Mouse (Mus musculus): ENCODE measurements around the gene Arpin. TPM values are rescaled to one million over a fixed set of nuclear protein-coding genes. Genes with fewer than 3 reads are reported as not detected.

Gene Arpin
- total RNA-seq, 1 experiment = 3.9 TPM

GRCm38 (mm10) chr7:79928516-79929052 is 6.6 kb downstream of the Arpin start:
- H3K9ac ChIP-seq (ENCODE audit: insufficient read depth, low read depth, low read length, poor library complexity, severe bottlenecking) = no peak overlapping the region
- H3K27ac ChIP-seq (ENCODE audit: insufficient read depth, low read depth, low read length, poor library complexity, severe bottlenecking) = no peak overlapping the region
- H3K36me3 ChIP-seq (ENCODE audit: control insufficient read depth, insufficient read depth, low read length, poor library complexity, severe bottlenecking) = no peaks in the 10 kb centered on the region; the same call in 1 of the 2 replicates
- no peak for TF ChIP-seq HCFC1 (IDR thresholded peaks at IDR 0.05; ENCODE audit: borderline replicate concordance, insufficient read depth, low read length)
- TF ChIP-seq ZNF384 (IDR thresholded peaks at IDR 0.05; ENCODE audit: low read depth, low read length) = no peak
- no peak for TF ChIP-seq MAFK (IDR thresholded peaks at IDR 0.05; ENCODE audit: insufficient read depth, low read depth, low read length)
- no peak for TF ChIP-seq CHD2 (IDR thresholded peaks at IDR 0.05; ENCODE audit: low read depth, low read length)
- no peak for TF ChIP-seq ZC3H11A (IDR thresholded peaks at IDR 0.05; ENCODE audit: borderline replicate concordance, low read depth, low read length)
- no peak overlapping the region for H3K4me3 ChIP-seq (ENCODE audit: insufficient read depth in 1 of 2, low read depth in 1 of 2, low read length in 2 of 2, poor library complexity in 1 of 2, severe bottlenecking in 1 of 2)
- DNase-seq (ENCODE audit: low read depth, low spot score) = no peak
- in situ Hi-C loops (cut with MboI; ENCODE audit: low sequenced_read_pairs in 2 of 2, unreplicated experiment in 2 of 2) = no loop called here
- 0 out of 4 replicates have a peak, but pooled peaks cover 0 to 2% of the 10 kb centered on the region in 2 experiments for H3K4me1 ChIP-seq (ENCODE audit: control insufficient read depth in 2 of 2, insufficient read depth in 2 of 2, low read length in 2 of 2, poor library complexity in 1 of 2)
- no peaks in the 10 kb centered on the region for H3K9me3 ChIP-seq (ENCODE audit: control insufficient read depth, insufficient read depth, low read depth, low read length)

GRCm38 (mm10) chr7:79920344-79920983 is 14.7 kb downstream of the Arpin start, which contains the start of gene Ap3s2:
TSS of gene Ap3s2 (minus strand) at chr7:79920649.
- in situ Hi-C loops (cut with MboI; ENCODE audit: low sequenced_read_pairs in 2 of 2, unreplicated experiment in 2 of 2) = no loop called here

GRCm38 (mm10) chr7:79914556-79914955 is 20.6 kb downstream of the Arpin start:
- no peak for DNase-seq (ENCODE audit: low read depth, low spot score)
- in situ Hi-C loops (cut with MboI; ENCODE audit: low sequenced_read_pairs in 2 of 2, unreplicated experiment in 2 of 2) = no loop called here
- Histone ChIP-seq H3K36me3 (ENCODE audit: control insufficient read depth, insufficient read depth, low read length, poor library complexity, severe bottlenecking) (peaks cover 3% of the 10 kb centered on the region), H3K27ac (ENCODE audit: insufficient read depth, low read depth, low read length, poor library complexity, severe bottlenecking) (no peak overlapping the region), H3K9me3 (ENCODE audit: control insufficient read depth, insufficient read depth, low read depth, low read length) (no peaks in the 10 kb centered on the region), H3K9ac (ENCODE audit: insufficient read depth, low read depth, low read length, poor library complexity, severe bottlenecking) (no peak overlapping the region), H3K4me3 (ENCODE audit: insufficient read depth in 1 of 2, low read depth in 1 of 2, low read length in 2 of 2, poor library complexity in 1 of 2, severe bottlenecking in 1 of 2) (no peak overlapping the region), H3K4me1 (ENCODE audit: control insufficient read depth in 2 of 2, insufficient read depth in 2 of 2, low read length in 2 of 2, poor library complexity in 1 of 2) (no peaks in the 10 kb centered on the region)
- TF ChIP-seq HCFC1 (IDR thresholded peaks at IDR 0.05; ENCODE audit: borderline replicate concordance, insufficient read depth, low read length) = no peak
- TF ChIP-seq ZC3H11A (IDR thresholded peaks at IDR 0.05; ENCODE audit: borderline replicate concordance, low read depth, low read length) = peak; percentile 72
- TF ChIP-seq ZNF384 (IDR thresholded peaks at IDR 0.05; ENCODE audit: low read depth, low read length) = peak; percentile 90

More at GRCm38 (mm10) chr7:79920344-79920983, 14.7 kb downstream of the Arpin start, which contains the start of gene Ap3s2:
- Histone ChIP-seq H3K9ac (ENCODE audit: insufficient read depth, low read depth, low read length, poor library complexity, severe bottlenecking) (peak within 1 kb of the TSS; percentile 86), H3K36me3 (ENCODE audit: control insufficient read depth, insufficient read depth, low read length, poor library complexity, severe bottlenecking) (no peaks in the 10 kb centered on the region; the same call in 1 of the 2 replicates), H3K4me1 (ENCODE audit: control insufficient read depth in 2 of 2, insufficient read depth in 2 of 2, low read length in 2 of 2, poor library complexity in 1 of 2) (0 out of 4 replicates have a peak, but pooled peaks cover 0 to 2% of the 10 kb centered on the region in 2 experiments), H3K4me3 (ENCODE audit: insufficient read depth in 1 of 2, low read depth in 1 of 2, low read length in 2 of 2, poor library complexity in 1 of 2, severe bottlenecking in 1 of 2) (peak within 1 kb of the TSS; percentile 87 to 93), H3K9me3 (ENCODE audit: control insufficient read depth, insufficient read depth, low read depth, low read length) (no peaks in the 10 kb centered on the region), H3K27ac (ENCODE audit: insufficient read depth, low read depth, low read length, poor library complexity, severe bottlenecking) (no peak within 1 kb of the TSS)
- TF ChIP-seq ZNF384 (IDR thresholded peaks at IDR 0.05; ENCODE audit: low read depth, low read length) = no peak
- peak; percentile 87 for TF ChIP-seq HCFC1 (IDR thresholded peaks at IDR 0.05; ENCODE audit: borderline replicate concordance, insufficient read depth, low read length)
- DNase-seq (ENCODE audit: low read depth, low spot score) = peak; percentile 87

GRCm38 (mm10) chr7:79907356-79907755 is 27.8 kb downstream of the Arpin start:
- no peaks in the 10 kb centered on the region for H3K4me1 ChIP-seq (ENCODE audit: control insufficient read depth in 2 of 2, insufficient read depth in 2 of 2, low read length in 2 of 2, poor library complexity in 1 of 2)
- no peak overlapping the region for H3K9ac ChIP-seq (ENCODE audit: insufficient read depth, low read depth, low read length, poor library complexity, severe bottlenecking)
- no peak for TF ChIP-seq HCFC1 (IDR thresholded peaks at IDR 0.05; ENCODE audit: borderline replicate concordance, insufficient read depth, low read length)
- in situ Hi-C loops (cut with MboI; ENCODE audit: low sequenced_read_pairs in 2 of 2, unreplicated experiment in 2 of 2) = no loop called here
- H3K4me3 ChIP-seq (ENCODE audit: insufficient read depth in 1 of 2, low read depth in 1 of 2, low read length in 2 of 2, poor library complexity in 1 of 2, severe bottlenecking in 1 of 2) = no peak overlapping the region
- no peak for DNase-seq (ENCODE audit: low read depth, low spot score)
- H3K9me3 ChIP-seq (ENCODE audit: control insufficient read depth, insufficient read depth, low read depth, low read length) = no peaks in the 10 kb centered on the region
- H3K27ac ChIP-seq (ENCODE audit: insufficient read depth, low read depth, low read length, poor library complexity, severe bottlenecking) = no peak overlapping the region
- H3K36me3 ChIP-seq (ENCODE audit: control insufficient read depth, insufficient read depth, low read length, poor library complexity, severe bottlenecking) = peaks cover 11% of the 10 kb centered on the region

DNA sequence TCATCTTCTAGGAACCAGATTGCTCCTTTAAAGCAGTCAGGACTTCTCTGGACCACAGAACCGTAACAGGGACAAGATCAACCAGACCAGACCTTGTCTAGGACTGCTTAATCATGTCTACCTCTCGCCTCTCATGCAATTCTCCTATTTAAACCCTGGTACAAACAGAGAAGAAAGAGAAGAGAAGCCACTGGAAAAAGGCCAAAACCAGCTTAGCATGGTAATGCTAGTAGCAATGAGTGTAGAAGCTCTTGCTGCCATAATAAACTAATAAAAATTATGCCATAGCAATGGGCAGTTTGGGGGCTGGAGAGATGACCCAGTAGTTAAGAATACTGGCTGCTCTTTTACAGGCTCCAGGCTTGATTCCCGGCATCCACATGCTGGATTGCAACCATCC is 28.2 kb downstream of the Arpin start:
- in situ Hi-C loops (cut with MboI; ENCODE audit: low sequenced_read_pairs in 2 of 2, unreplicated experiment in 2 of 2) = no loop called here
- no peaks in the 10 kb centered on the region for H3K9me3 ChIP-seq (ENCODE audit: control insufficient read depth, insufficient read depth, low read depth, low read length)
- no peaks in the 10 kb centered on the region for H3K4me1 ChIP-seq (ENCODE audit: control insufficient read depth in 2 of 2, insufficient read depth in 2 of 2, low read length in 2 of 2, poor library complexity in 1 of 2)
- peaks cover 13% of the 10 kb centered on the region for H3K36me3 ChIP-seq (ENCODE audit: control insufficient read depth, insufficient read depth, low read length, poor library complexity, severe bottlenecking)
- no peak overlapping the region for H3K4me3 ChIP-seq (ENCODE audit: insufficient read depth in 1 of 2, low read depth in 1 of 2, low read length in 2 of 2, poor library complexity in 1 of 2, severe bottlenecking in 1 of 2)
- no peak overlapping the region for H3K27ac ChIP-seq (ENCODE audit: insufficient read depth, low read depth, low read length, poor library complexity, severe bottlenecking)
- no peak for DNase-seq (ENCODE audit: low read depth, low spot score)
- no peak overlapping the region for H3K9ac ChIP-seq (ENCODE audit: insufficient read depth, low read depth, low read length, poor library complexity, severe bottlenecking)
- TF ChIP-seq MAFK (IDR thresholded peaks at IDR 0.05; ENCODE audit: insufficient read depth, low read depth, low read length) = no peak
- TF ChIP-seq ZNF384 (IDR thresholded peaks at IDR 0.05; ENCODE audit: low read depth, low read length) = no peak
